Mouse (Mus musculus) midbrain, embryonic 10.5 days (tissue): Measurements from ENCODE around the gene Fhad1. TPM values are rescaled to one million over a fixed set of nuclear protein-coding genes. Genes with fewer than 3 reads are reported as not detected.
"Not testable (repeated sequence)": the region's sequence is repeated elsewhere in the genome, so short reads cannot be mapped to it uniquely, and the experiment has no call there.

Experiments
- DNase-seq: peaks from one replicate; pipeline ENCODE4 v3.0.0-alpha.2; 2017; ENCODE audit warnings: low spot score
- H3K27ac ChIP-seq: fragments of 300-500 bp; sonication (generic); replicated peaks from 2 replicates; pipeline ENCODE4 v1.5.1; 2016; ENCODE audit warnings: mild to moderate bottlenecking
- H3K27me3 ChIP-seq: fragments of 300-500 bp; sonication (generic); 2 replicates; pipeline ENCODE4 v1.6.1; 2016; ENCODE audit warnings: low read depth, mild to moderate bottlenecking; ENCODE audit not compliant: poor library complexity, severe bottlenecking
- H3K36me3 ChIP-seq: fragments of 300-500 bp; sonication (generic); 2 replicates; pipeline ENCODE4 v1.6.1; 2016; ENCODE audit warnings: mild to moderate bottlenecking, moderate library complexity
- H3K4me1 ChIP-seq: fragments of 300-500 bp; sonication (generic); 2 replicates; pipeline ENCODE4 v1.6.1; 2016
- H3K4me3 ChIP-seq: fragments of 300-500 bp; sonication (generic); 2 replicates; pipeline ENCODE4 v1.5.1; 2016; ENCODE audit warnings: mild to moderate bottlenecking, moderate library complexity
- H3K9me3 ChIP-seq: fragments of 300-500 bp; sonication (generic); replicated peaks from 2 replicates; pipeline ENCODE4 v1.6.1; 2016; ENCODE audit warnings: mild to moderate bottlenecking
- WGBS: fragments of 180-500 bp; shearing (Covaris S2); methylation state at CpG from one replicate; pipeline ENCODE4 v1.1.7; 2016; 5-methylcytosine and 5-hydroxymethylcytosine counted together
- polyA plus RNA-seq: library from polyadenylated mRNA; unstranded; fragments of >200 nt; fragmentation: Nextera tagmentation; extraction: Ambion mirVana; gene quantifications from 2 replicates; pipeline ENCODE4 v1.2.1, GENCODE M21; 2016

Gene Fhad1
- polyA plus RNA-seq, 1 experiment from 2014 or later: 1.6 TPM

DNA sequence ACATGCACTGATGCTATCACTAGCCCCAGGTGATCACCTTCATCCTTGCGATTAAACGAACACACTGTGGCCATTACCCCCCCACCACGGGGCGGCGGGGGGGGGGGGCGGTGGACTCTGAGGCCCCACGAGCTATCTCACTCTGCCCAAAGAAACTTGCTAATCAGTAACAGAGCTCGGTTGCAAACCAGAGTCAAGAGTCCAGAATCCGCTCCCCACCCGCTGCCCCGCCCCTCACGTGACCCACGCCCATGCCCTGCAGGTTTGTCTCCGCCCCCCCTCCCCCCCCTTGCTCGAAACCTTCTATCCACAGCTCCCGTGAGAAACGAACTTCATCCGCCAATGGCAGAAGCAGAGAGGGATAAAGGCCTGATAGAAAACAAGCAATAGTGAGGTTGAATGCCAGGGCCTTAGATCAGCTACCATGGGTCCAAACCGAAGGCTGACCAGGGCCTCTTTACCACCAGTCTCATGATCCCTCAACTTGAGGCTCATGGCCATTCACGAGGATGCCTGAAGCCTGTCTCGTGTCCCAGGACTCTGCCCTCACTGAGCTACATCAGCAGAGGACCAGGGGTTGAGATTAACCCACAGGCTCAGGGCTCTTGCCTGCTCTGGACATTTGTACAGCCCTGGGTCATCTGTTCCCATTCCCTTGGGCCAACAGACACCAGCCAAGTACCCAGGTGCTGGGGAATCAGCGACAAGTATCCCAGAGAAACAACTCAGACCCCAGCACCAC, 37.7 kb upstream of the Fhad1 start:
- H3K9me3 ChIP-seq: no peaks in the 10 kb centered on the region
- H3K36me3 ChIP-seq: no peaks in the 10 kb centered on the region
- no peak overlapping the region for H3K27ac ChIP-seq
- no peak overlapping the region for H3K4me3 ChIP-seq
- 56% methylated on average over 22 of the region's 22 CpGs for WGBS
- no peaks in the 10 kb centered on the region for H3K27me3 ChIP-seq
- peaks cover 7% of the 10 kb centered on the region for H3K4me1 ChIP-seq
- no peak for DNase-seq

DNA sequence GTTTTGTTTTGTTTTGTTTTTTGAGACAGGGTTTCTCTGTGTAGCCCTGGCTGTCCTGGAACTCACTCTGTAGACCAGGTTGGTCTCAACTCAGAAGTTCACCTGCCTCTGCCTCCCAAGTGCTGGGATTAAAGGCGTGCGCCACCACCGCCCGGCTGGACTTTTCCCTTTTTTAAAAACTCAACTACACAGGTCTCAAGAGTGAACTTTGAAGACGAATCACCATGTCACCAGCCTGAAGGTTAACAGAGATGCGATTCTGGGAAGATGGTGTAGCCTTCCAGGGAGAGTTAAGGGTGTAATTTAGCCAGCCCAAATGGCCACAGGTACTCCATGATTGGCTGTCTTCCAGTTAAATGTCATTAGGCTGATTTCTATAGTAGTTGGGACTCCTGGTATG, 37.0 kb upstream of the Fhad1 start:
- DNase-seq, H3K4me3 ChIP-seq, H3K27ac ChIP-seq, H3K9me3 ChIP-seq, H3K4me1 ChIP-seq, H3K27me3 ChIP-seq, H3K36me3 ChIP-seq: not testable (repeated sequence)
- WGBS: 91% methylated on average over 6 of the region's 6 CpGs

DNA sequence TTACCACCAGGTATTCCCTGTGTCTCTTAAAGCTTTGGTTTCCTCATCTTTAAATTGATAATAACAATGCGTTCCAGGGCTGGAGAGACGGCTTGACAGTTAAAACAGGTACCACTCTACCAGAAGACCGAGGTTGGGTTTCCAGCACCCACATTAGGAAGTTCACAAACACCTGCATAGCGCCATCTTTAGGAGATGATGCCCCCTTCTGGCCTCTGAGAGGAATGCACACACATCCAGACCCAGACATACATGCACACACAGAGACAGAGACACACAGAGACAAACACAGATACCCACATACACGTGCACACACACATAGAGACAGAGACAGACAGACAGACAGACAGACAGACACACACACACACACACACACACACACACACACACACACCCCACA, 35.1 kb upstream of the Fhad1 start:
- no peak overlapping the region for H3K27ac ChIP-seq
- no peaks in the 10 kb centered on the region for H3K36me3 ChIP-seq
- WGBS: 93% methylated on average over 5 of the region's 5 CpGs
- H3K27me3 ChIP-seq: no peaks in the 10 kb centered on the region
- no peak overlapping the region for H3K4me3 ChIP-seq
- H3K9me3 ChIP-seq: no peaks in the 10 kb centered on the region
- H3K4me1 ChIP-seq: peaks cover 7% of the 10 kb centered on the region
- no peak for DNase-seq

DNA sequence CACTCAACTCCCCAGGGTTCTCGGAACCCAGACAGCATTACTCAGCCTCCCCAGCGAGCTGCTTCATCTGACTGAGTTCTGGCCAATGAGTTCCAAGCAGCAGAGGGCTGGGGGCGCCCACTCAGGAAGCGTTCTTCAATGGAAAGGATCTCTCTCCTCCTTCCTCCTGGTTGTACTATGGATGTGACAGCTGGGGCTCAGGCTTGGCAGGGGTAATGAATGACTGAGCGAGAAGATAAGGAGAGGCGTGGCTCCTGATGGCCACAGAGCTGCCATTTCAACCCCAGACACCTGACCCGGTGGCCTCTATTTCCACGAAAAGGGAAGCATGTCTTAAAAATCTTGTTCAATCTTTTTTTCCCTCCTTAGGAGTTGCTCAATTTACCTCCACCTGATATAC, 33.5 kb upstream of the Fhad1 start:
- 74% methylated on average over 8 of the region's 8 CpGs for WGBS
- peaks cover 9% of the 10 kb centered on the region; the same call in 1 of the 2 replicates for H3K4me1 ChIP-seq
- no peak for DNase-seq
- H3K27me3 ChIP-seq: no peaks in the 10 kb centered on the region
- H3K9me3 ChIP-seq: no peaks in the 10 kb centered on the region
- no peak overlapping the region for H3K27ac ChIP-seq
- H3K4me3 ChIP-seq: no peak overlapping the region
- no peaks in the 10 kb centered on the region for H3K36me3 ChIP-seq

DNA sequence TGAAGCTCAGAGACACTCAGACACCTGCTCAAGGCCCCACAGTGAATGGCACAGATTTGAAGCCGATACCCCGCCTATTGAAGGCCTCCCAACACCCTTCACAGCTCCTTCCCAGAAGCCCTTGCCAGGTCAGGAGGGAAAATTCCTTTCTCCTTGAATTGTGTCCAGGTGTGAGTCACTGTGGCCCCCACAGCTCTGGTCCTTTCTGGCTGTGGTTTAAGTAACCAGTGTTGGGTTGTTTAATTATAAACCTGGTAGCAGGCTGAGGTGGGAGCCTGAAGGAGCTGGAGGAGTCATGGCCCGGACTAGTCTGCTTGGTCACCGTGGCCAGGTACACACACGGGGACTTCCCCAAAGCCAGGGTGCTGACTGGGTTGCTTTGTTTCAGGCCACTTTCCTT, 32.1 kb upstream of the Fhad1 start:
- Histone ChIP-seq H3K9me3 (no peaks in the 10 kb centered on the region), H3K27ac (no peak overlapping the region), H3K27me3 (no peaks in the 10 kb centered on the region), H3K36me3 (no peaks in the 10 kb centered on the region), H3K4me3 (no peak overlapping the region), H3K4me1 (peaks cover 12% of the 10 kb centered on the region; the same call in 1 of the 2 replicates)
- DNase-seq: no peak
- WGBS: 89% methylated on average over 5 of the region's 5 CpGs

DNA sequence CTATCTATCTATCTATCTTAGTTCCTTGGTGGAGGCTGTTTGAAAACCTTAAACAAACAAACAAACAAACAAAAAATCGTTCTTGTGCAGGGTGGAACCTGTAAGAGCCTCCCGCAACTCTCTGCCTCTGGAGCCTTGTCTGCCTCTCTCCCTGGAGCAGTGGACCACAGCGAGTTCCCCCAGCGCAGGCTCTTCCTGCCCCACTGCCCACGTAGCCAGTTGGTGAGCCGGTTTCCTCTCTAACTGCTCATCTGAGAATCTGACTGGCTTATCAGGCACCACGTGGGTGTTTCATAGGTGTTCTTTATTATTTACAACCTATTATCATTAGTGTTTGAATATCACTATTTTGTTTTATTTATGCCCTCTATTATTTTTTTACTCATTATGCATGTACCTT, 31.6 kb upstream of the Fhad1 start:
- H3K36me3 ChIP-seq: no peaks in the 10 kb centered on the region
- no peak overlapping the region for H3K27ac ChIP-seq
- no peaks in the 10 kb centered on the region for H3K9me3 ChIP-seq
- no peak overlapping the region for H3K4me3 ChIP-seq
- DNase-seq: no peak
- H3K27me3 ChIP-seq: no peaks in the 10 kb centered on the region
- H3K4me1 ChIP-seq: peaks cover 17% of the 10 kb centered on the region; the same call in 1 of the 2 replicates
- WGBS: 84% methylated on average over 7 of the region's 7 CpGs

DNA sequence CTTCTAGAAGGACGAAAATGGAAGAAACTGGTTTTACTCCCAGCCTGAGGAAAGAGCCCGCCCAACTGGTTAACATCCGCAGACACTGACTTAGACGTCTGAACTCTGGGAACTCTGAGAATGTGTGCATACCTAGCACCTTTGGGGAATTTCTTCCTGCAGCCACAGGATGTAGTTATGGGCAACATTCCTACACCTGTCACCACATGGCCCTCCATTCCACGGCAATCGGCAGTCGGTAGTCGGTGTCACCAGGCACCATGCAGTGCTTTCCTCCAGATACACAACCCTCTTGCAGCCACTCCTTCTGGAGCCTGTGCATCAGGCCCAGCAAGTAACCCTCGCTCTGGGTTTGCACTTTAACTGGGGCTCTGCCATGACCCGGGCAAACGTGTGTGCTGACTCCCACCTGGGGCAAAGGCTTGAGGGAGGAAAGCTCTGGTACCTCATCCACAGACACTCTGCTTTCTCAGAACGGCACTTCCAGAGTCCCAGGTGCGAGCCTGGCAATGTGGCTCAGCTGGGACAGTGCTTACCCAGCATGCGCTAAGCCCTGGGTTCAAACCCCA, 30.8 kb upstream of the Fhad1 start:
- Histone ChIP-seq H3K9me3 (no peaks in the 10 kb centered on the region), H3K27ac (no peak overlapping the region), H3K4me3 (no peak overlapping the region), H3K27me3 (no peaks in the 10 kb centered on the region), H3K36me3 (no peaks in the 10 kb centered on the region), H3K4me1 (peaks cover 17% of the 10 kb centered on the region; the same call in 1 of the 2 replicates)
- DNase-seq: no peak
- WGBS: 86% methylated on average over 14 of the region's 14 CpGs

DNA sequence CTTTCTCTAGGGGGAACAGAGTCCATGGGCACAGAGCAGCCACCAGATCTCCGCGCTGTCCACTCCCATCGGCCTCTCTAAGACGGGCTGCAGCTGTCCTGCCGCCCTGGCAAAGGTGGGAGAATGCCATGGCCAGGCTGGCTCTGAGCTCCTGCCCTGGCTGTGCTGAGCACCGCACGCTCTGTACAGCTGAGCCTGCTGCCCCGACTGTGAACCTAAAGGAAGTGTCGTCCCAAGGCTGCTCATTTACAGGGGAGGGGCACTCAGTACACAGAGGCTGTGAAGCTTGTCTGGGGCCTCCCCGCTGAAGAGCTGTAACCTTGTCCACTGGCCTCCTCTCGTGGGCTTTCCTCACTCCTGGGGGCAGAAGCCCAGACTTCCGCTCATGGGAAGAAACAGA, 29.6 kb upstream of the Fhad1 start:
- Histone ChIP-seq H3K27me3 (no peaks in the 10 kb centered on the region), H3K4me3 (no peak overlapping the region), H3K36me3 (no peaks in the 10 kb centered on the region), H3K9me3 (no peaks in the 10 kb centered on the region), H3K27ac (no peak overlapping the region), H3K4me1 (peaks cover 17% of the 10 kb centered on the region; the same call in 1 of the 2 replicates)
- no peak for DNase-seq
- 74% methylated on average over 12 of the region's 12 CpGs for WGBS

DNA sequence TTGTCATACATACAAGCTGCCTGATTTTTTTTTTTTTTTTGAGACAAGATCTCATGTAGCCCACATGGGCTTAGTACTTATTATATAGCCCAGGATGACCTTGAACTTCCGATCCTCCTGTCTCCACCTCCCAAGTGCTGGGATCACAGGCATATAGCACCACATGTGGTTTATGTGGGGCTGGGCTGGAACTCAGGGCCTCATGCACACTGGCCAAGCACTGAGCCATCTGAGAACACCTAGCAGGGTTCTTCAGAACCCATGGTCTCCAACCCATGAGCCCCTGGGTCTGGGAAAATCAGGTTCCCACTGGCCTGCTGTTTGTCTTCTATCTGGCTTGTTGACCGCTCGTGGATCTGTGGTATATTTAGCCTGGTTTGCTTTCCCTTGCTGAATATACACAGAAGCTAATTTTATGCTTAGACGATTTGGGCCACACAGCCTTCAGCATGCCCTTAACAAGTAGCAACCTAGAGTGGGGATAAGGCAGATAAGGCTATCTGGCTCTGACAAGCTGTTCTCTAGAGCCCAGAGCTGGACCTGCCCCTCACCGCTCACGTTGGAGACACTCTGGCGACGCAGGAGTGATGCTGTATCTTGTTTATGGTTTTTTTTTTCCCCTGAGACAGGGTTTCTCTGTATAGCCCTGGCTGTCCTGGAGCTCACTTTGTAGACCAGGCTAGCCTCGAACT, 24.9 kb upstream of the Fhad1 start:
- WGBS: 89% methylated on average over 9 of the region's 9 CpGs
- Histone ChIP-seq H3K4me3 (no peak overlapping the region), H3K27ac (no peak overlapping the region), H3K36me3 (no peaks in the 10 kb centered on the region), H3K9me3 (no peaks in the 10 kb centered on the region), H3K27me3 (no peaks in the 10 kb centered on the region), H3K4me1 (peaks cover 26% of the 10 kb centered on the region)
- no peak for DNase-seq

DNA sequence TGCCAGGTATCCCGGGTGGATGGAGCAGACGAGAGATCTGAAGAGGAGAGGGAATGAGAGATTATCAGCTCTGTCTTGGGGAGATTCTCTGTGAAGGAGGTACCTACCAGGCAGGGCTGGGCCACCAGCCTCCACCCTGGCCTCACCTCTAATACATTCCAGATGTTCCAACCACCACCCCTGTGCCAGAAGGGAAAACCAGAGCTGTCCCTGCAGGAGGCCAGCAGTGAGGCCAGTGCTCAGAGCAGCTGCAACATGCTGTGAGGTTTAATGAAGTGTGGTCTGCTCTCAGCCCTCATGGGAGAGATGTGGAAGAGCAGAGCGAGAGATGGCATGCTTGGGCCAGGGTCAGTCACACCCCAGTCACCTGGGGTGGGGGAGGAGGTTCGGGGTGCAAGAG, 23.0 kb upstream of the Fhad1 start:
- Histone ChIP-seq H3K4me1 (peaks cover 18% of the 10 kb centered on the region), H3K27ac (no peak overlapping the region), H3K9me3 (no peaks in the 10 kb centered on the region), H3K4me3 (no peak overlapping the region), H3K36me3 (no peaks in the 10 kb centered on the region), H3K27me3 (no peaks in the 10 kb centered on the region)
- 54% methylated on average over 4 of the region's 4 CpGs for WGBS
- no peak for DNase-seq

DNA sequence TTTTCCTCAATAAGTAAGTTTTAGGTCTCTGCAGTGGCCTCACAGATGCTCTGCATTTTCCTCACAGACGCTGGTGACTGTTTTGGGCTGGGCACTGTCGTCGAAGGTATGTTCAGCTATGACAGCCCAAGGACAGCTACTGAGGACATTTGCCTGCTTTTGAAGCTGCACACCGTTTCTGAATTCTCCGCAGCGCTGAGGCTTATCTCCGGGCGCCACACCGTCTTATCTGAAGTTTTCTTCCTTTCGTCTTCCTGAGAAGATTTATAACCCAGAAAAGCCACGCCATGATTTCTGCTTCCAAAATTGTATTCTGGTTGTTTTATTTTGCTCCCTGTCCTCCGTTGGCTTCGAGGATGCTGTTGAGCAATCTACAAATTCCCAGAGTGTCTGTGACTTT, 13.7 kb upstream of the Fhad1 start:
- H3K4me1 ChIP-seq: no peaks in the 10 kb centered on the region
- H3K4me3 ChIP-seq: no peak overlapping the region
- H3K9me3 ChIP-seq: no peaks in the 10 kb centered on the region; the same call in 1 of the 2 replicates
- 92% methylated on average over 13 of the region's 13 CpGs for WGBS
- no peak for DNase-seq
- no peak overlapping the region for H3K27ac ChIP-seq
- H3K27me3 ChIP-seq: no peaks in the 10 kb centered on the region
- no peaks in the 10 kb centered on the region for H3K36me3 ChIP-seq

DNA sequence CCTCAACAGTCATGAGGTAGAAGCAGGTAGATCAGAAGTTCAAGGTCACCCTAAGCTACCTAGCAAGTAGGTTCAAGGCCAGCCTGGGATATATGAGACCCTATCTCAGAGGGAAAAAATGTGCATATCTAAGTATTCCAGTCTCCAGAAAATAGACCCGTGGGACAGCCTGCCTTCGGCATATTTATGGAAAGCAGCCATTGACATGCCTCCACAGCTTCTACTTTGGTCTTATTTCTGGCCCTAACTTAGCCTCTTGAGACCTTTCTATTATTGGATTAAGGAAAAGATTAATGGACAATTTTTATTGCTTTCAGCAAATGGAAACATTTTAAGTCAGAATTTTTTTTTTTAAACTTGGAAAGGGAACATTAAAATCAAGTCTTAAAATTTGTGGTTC, 12.1 kb upstream of the Fhad1 start:
- H3K27me3 ChIP-seq: no peaks in the 10 kb centered on the region
- H3K36me3 ChIP-seq: no peaks in the 10 kb centered on the region
- H3K4me1 ChIP-seq: no peaks in the 10 kb centered on the region
- no peak overlapping the region for H3K4me3 ChIP-seq
- 87% methylated on average over 2 of the region's 2 CpGs for WGBS
- no peak overlapping the region for H3K27ac ChIP-seq
- H3K9me3 ChIP-seq: no peaks in the 10 kb centered on the region; the same call in 1 of the 2 replicates
- no peak for DNase-seq

DNA sequence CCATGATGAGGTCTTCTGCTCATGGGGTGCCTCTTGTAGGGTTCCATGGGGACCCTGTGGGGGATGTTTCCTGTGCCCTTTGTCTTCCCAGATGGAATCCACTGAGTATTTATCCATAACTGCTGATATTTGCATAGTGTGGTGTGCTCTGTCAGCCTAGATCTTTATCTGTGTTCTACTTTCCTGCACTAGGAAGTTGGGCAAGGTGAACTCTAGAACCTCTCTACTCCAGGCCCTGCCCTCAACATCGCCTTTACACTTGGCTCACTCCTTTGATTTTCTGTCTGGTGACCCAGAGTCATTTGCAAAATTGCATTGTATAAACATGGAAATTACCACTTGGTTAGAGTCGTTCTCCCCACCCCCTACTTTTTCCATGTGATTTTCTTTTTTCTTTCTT, 9.7 kb upstream of the Fhad1 start:
- Histone ChIP-seq H3K4me3 (no peak overlapping the region), H3K36me3 (no peaks in the 10 kb centered on the region), H3K27ac (no peak overlapping the region), H3K9me3 (no peaks in the 10 kb centered on the region), H3K4me1 (no peaks in the 10 kb centered on the region), H3K27me3 (no peaks in the 10 kb centered on the region)
- WGBS: 85% methylated on average over 2 of the region's 2 CpGs
- no peak for DNase-seq
